Mouse (Mus musculus): ENCODE data around the gene Eif3k.
"Not testable (repeated sequence)": the region's sequence is repeated elsewhere in the genome, so short reads cannot be mapped to it uniquely, and the experiment has no call there.

The Eif3k gene

GRCm38 (mm10) chr7:28984452-28984851 lies 2.8 kb upstream of the Eif3k start:
- no peak for DNase-seq

GRCm38 (mm10) chr7:28983849-28984248 lies 2.2 kb upstream of the Eif3k start:
- no peak for DNase-seq

DNA sequence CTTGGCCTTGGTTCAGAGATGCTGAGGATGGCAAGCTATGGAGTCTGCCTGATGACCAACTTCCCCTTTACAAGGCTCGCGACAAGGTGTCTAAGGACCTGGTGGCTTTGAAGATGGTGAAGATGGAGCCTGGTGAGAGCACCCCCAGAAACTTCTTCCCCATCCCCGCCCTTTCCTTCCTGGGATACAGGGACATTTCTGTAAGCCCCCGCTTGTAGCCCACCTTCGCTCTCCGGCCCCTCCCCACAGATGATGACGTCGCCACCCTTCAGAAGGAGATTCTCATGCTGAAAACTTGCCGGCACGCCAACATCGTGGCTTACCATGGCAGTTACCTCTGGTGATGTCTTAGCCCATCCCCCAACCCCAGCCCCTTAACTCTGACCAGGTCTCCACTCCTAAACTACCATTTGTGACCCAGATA lies 1.5 kb upstream of the Eif3k start:
- DNase-seq = peak; percentile 61 to 64

DNA sequence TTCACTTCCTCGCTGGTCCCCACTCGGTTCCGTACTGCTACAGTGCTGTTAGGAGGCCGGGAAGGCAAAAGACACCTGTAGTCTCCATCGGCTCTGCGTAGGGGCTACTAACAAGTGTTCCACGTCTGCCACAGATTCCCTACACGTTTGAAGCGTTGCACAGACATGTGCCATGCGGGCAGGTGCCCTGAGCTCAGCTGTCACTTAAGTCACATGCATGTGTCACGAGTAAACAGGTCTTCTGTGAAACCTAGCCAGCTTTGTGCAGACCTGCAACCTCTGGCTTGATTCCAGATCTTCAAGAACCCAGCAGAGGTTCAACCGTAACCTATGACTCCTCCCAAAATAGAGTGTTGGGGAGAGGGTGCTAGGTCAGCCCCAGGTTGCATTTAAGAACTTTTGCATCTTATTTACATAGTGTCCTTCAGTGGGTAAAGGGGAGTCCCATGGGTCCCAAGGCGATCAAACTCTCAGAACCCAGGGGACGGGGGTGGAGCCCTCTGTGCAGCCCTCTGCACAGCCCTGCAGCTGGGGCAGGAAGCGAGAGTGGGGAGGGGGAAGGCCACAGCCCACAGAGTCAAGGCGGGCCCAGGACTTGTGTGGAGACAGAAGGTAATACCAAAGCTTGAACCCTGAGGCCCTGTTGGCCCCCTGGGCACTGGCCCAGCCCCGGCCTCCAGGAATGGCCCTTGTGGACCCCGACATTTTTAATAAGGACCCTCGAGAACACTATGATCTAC lies 780 bp upstream of the Eif3k start:
- DNase-seq = peak; percentile 91 to 94

- DNase-seq = no peak
Measured at GRCm38 (mm10) chr7:28977556-28977955, 4.1 kb downstream of the Eif3k start.

DNA sequence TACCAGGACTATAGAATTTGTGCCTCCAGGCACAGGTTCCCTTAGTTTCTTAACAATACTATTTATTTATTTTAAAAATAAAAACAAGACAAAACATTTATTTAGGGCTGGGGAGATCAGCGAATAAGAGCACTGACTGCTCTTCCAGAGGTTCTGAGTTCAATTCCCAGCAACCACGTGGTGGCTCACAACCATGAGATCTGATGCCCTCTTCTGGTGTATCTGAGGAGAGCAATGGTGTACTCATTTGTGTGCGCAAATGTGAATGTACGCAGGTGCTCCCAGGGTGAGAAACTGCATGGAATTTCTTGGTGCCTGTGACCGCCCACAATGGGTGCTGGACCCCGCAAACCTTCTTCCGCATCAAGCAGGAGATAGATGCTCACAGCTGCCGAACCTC lies 8.6 kb downstream of the Eif3k start:
- peak in 1 of 2 experiments; percentile 21 for DNase-seq

DNA sequence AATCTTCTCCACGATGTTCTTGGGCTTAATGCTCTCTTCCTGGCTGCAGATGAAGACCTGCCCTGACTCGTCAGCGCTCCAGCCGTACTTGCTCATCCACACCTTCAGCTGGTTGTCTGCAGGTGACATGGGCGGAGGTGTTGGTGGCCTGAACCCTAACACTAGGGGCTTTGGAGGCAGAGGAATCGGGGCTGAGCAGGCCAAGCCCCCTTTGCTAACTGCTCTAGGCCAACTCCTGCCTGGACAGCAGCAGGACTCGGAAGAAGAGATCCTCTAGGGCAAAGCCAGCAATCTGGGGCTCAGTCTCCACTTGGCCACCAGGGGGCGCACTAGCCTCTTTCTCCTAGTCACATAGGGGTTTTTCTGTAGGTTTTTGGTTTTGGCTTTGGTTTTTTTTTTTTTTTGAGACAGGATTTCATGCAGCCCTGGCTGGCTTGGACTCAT lies 9.1 kb downstream of the Eif3k start:
- DNase-seq = peak; percentile 93

GRCm38 (mm10) chr7:28971770-28972269 lies 9.8 kb downstream of the Eif3k start:
- DNase-seq = no peak

- no peak for DNase-seq
Measured at GRCm38 (mm10) chr7:28971029-28971428, 10.6 kb downstream of the Eif3k start.

- DNase-seq = no peak
Measured at GRCm38 (mm10) chr7:28969672-28970394, 11.8 kb downstream of the Eif3k start.

DNA sequence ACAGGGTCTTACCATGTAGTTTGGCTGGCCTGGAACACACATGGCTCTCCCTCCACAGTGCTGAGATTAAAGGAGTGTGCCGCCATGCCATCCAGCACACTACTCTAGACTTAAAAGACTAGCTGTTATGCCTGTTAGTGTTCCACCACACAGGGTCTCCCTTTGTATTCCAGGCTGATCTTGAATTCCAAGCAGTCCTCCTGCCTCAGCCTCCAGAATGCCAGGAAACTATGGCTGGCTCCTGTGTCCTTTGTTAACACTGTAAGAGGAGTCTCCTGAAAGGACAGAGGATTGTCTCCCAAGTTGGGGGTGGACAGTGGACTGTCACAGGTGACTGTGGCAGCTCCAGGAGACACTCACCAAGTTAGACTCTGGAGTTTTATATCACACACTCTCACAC lies 12.4 kb downstream of the Eif3k start:
- DNase-seq = no peak

DNA sequence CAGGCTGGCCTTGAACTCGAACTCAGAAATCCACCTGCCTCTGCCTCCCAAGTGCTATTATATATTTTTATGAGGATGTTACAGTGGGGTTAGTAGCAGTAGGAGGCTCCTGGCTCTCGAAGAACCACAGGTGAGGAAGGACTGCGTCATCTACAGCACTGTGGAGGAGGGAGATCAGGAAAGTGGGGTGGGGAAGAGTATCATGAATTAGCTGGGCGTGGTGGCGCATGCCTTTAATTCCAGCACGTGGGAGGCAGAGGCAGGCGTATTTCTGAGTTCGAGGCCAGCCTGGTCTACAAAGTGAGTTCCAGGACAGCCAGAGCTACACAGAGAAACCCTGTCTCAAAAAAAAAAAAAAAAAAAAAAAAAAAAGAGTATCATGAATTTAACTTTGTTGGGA lies 13.5 kb downstream of the Eif3k start:
- DNase-seq = not testable (repeated sequence)

DNA sequence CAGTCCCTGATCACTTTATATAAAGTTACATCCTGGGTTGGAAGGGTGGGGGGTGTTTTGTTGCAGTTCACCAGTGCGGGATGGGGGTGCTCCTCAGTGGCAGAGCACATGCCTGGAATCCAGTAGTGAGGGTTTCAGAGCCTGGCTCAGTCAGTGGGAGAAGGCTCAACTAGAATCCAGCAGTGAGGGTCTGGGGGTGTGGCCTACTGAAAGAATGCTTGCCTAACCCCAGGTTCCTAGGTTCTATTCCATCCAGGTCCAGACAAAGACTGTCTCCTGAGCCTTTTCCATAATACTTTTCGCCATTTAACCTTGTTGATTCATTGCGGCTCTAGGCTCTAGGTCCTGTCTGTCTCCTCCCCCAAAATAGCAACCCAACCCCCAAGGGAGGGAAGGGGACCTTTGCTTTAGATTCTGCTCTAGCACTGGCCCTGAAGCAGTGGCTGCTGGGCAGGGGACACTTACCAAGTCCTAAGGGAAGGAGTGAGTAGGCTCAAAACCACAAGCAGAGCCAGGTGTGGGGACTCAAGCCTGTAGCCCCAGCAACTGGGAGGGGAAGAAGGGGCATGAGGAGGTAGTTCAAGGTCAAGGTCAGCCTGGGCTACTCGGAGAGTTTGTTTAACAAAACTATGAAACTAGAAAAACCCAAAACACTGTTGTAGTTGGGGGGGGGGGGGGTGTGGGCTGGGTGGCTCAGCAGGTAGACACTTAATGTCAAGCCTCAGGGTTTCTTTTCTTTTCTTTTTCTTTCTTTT lies 14.7 kb downstream of the Eif3k start:
- no peak for DNase-seq

- no peak for DNase-seq
Measured at GRCm38 (mm10) chr7:28966181-28966580, 15.5 kb downstream of the Eif3k start.

- no peak for DNase-seq
Measured at GRCm38 (mm10) chr7:28965346-28965840, 16.3 kb downstream of the Eif3k start.

GRCm38 (mm10) chr7:28963399-28963923 lies 18.2 kb downstream of the Eif3k start:
- DNase-seq = no peak

- DNase-seq = peak; percentile 100
Measured at GRCm38 (mm10) chr7:28961927-28962670, 19.6 kb downstream of the Eif3k start, which contains the start of gene Actn4. Gene Actn4, minus strand, starts transcription at chr7:28962340.

- no peak for DNase-seq
Measured at GRCm38 (mm10) chr7:28961584-28961926, 20.1 kb downstream of the Eif3k start.

GRCm38 (mm10) chr7:28960354-28961046 lies 21.2 kb downstream of the Eif3k start:
- DNase-seq = no peak

GRCm38 (mm10) chr7:28959505-28960045 lies 22.1 kb downstream of the Eif3k start:
- DNase-seq = no peak

- DNase-seq = no peak
Measured at GRCm38 (mm10) chr7:28958770-28959169, 22.9 kb downstream of the Eif3k start.

All from B cell, adult 2 months (primary cell).